Mouse (Mus musculus): ENCODE measurements at regions not wholly inside any gene's neighbourhood (a gene's known extent, or its start where the extent isn't known, plus 50 kb on each side); places are given as distances from the start of the nearest gene placed in this dataset.
A peak's percentile ranks its signal among the peaks of the same experiment; 100 is the strongest.

- DNase-seq, result no peak
Measured at GRCm38 (mm10) chr2:128339061-128339642, 213.3 kb downstream of the Bcl2l11 start.

DNA sequence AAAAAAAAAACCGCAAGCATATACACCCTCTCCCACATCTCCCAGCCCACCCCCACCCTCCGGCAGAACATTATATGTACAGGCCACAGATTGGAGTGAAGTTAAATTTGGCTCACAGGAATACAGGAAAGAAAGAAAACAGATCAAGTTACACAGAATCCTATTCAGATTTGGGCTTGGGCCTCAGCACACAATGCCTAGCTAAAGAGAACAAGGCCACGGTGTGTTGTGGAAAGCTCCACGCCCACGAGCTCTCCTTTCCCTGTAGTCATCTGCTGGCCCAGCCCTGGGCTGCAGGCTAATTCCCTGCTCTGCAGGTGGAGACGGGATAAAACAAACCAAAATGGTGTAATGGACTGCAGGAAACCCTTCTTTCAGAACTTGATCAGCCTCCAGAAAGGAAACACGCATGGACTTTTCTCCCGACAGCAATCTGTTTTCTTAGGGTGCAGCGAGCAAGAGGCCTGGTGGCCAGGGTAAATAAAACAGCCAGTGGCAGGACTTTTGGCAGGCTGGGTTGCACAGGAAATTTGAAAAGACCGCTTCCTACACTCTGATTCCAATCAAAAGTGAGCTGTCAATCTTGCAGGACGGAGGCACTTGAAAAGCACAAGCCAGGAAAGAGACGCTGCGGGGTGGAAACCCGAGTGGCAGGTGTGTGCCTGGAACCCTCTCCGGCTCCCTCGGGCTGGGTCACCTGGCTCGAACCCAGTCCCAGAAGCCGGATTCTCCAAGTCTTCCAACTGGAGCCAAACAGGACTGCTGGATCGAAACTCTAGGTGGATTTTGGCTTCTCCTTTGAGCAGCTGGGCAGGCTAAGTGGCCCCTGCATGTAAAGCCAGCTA is 214.0 kb downstream of the Bcl2l11 start:
- no peak for DNase-seq

DNA sequence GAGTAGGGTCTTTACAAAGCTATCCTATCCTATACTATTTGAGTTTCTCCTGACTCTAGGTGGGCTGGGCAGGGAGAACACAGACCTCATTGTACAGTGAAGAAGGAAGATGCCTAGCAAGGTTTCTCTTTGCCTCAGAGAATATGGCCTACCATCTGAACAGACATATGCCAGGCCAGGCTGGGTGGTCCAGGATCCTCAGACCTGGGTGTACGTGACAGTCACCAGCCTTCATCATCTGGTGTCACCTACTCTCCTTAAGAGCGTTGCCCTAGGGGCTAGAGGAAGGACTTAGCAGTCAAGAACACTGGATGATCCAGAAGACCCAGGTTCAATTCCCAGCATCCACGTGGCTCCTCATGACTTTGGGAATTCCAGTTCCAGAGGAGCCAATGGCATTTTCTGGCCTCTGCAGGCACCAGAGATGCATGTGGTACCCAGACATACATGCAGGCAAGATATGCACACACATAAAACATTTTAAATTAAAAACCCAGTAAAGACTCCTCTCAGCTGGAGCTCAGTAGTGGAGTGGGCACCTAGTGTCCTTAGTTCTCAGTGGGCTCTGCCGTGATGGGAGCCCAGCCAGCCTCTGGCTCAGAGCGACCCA is 214.9 kb downstream of the Bcl2l11 start:
- no peak for DNase-seq

- DNase-seq, result no peak
Measured at GRCm38 (mm10) chr2:128342212-128342611, 216.4 kb downstream of the Bcl2l11 start.

DNA sequence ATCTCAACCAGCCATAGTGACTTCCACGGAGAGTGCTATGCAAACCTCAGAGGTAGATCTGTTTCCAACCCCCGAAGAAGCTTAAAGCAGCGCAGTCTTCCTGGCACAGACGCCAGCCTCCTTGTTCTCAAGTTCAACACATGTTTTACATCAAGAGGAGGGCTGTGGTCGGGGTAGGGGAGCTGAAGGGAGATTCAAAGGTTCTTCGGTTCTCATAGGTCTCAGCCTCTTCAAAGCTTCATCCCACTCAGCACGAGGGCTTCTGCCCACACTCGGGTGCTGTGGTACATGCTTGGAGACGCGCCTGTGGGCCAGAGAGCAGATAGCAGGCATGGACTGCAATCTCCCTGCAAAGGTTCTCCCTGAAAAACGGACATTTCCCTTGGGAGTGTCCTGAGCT is 219.7 kb downstream of the Bcl2l11 start:
- no peak for DNase-seq

DNA sequence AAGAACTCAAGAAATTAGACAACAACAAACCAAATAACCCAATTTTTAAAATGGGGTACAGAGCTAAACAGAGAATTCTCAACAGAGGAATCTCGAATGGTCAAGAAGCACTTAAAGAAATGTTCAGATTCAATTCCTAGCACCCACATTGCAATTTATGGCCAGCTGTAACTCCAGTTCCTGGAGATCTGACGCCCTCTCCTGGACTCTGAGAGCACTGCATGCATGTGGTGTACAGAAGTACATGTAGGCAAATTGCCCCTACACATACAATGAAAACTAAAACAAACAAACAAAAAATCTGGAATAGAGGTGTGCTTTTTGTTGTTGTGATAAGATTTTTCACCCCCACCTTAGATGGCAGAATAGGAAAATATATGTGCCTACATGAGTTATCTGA is 222.7 kb downstream of the Bcl2l11 start:
- DNase-seq, result no peak

DNA sequence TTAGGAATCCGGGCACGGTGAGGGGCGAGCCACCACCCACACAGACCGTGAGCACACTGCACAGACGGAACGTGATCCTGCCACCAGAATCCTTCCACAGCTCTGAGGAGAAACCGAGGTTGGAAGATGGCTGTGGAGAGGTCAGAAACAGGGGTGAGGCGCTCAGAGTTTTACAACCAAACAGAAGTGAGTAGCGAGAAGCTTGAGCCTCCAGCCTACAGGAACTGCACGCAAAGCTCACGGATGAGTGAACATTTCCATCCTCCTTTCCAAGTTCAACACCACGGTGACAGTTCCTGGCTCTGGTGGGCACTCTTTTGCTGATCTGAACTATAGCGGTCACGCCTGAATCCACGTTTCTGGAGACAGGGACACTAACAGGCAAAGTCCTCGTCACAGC is 225.6 kb downstream of the Bcl2l11 start:
- no peak for DNase-seq

DNA sequence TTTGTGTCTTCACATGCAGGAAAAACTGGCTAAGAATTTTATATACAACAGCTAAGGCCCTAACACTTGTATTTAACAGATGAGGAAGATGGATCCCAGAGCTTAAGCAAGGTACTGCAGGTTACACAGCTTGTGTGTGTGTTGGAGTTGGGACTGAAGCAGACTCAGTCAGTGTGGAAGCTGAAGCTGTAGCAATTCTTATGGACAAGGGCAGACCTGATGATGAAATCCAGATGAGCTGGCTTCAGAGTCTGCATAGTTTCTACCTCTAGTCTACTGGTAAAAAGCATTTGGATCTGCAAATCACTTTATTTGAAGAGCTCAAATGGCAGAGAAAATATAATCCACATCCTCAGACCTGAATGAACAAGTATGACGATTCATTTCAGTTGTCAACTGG is 226.7 kb downstream of the Bcl2l11 start:
- no peak for DNase-seq

GRCm38 (mm10) chr2:128353457-128353856 is 227.6 kb downstream of the Bcl2l11 start:
- no peak for DNase-seq

DNA sequence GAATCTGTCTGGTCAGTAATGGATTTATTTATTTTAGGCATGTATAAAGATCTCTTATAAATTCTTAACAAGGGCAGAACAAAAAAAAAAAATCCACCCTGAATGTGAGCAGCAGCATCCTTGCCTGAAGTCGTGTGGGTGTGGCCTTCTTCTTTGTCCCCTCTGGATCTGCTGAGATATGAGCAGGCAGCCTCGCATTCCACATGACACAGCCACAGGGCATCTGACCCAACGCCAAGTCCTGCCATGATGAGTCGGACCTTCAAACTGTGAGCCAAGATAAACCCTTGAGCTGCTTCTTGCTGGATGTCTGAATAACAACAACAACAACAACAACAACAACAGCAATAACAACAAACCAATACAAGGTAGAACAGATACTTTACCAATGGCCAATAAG is 230.5 kb downstream of the Bcl2l11 start:
- DNase-seq, result no peak

- no peak for DNase-seq
Measured at GRCm38 (mm10) chr2:128359106-128359505, 231.9 kb upstream of the Spdye4c start.

DNA sequence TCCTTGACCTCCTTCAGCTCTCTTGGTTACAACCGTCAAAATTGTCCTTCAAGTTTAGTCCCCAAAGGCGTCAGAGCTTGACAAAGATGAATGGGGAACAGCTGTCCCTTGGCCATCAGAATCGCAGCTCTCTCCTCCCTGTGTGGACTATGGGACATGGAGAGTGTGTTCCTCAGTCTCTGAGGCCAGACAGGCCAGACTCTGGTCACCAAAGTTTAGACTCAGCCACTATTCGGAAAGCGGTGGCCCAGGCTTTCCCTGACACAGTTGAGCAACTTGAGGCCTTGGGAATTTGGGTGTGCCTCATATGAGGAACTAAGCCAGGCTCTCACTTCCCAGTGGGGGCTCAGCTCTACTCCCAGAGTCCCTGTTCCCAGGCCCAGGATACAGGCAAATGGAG is 230.5 kb upstream of the Spdye4c start:
- DNase-seq, result no peak

GRCm38 (mm10) chr2:128361436-128361835 is 229.6 kb upstream of the Spdye4c start:
- DNase-seq, result no peak

GRCm38 (mm10) chr2:128364161-128364560 is 226.8 kb upstream of the Spdye4c start:
- no peak for DNase-seq

DNA sequence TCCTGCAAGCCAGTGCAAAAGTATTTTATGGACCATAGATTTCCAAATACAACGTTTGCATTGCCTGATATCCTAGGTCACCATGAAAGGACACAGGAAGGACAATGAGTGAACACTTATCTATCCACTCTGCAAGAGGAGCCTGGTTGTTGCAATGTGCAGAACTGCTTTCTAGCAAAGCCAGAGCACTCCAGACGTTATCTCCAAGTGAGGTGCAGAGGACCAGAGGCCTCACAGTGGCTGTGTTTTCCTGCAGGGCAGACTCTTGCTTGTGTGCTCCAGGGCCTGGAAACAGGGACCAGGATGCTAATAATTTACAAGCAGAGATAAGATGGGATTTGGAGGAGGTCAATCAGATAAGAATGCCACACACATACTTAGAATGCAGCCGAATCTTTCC is 226.0 kb upstream of the Spdye4c start:
- no peak for DNase-seq

DNA sequence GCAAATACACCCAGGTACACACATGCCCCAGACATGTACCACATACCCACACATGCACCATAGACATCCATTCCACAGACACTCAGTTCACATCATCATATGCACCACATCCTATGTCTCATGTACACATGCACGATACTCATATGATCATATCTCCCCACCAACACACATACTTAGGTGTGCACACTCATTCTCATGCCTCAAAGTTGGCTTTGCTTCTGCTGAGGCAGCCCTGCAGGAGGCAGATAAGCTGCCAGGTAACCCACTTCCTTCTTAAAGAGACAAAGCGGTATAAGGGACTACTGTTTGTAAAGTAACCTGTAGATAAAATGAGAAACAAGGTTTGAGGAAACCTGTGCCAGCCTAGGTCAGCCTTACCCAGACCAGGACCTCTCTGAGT is 225.2 kb upstream of the Spdye4c start:
- no peak for DNase-seq

GRCm38 (mm10) chr2:128367266-128368150 is 223.5 kb upstream of the Spdye4c start:
- no peak for DNase-seq

DNA sequence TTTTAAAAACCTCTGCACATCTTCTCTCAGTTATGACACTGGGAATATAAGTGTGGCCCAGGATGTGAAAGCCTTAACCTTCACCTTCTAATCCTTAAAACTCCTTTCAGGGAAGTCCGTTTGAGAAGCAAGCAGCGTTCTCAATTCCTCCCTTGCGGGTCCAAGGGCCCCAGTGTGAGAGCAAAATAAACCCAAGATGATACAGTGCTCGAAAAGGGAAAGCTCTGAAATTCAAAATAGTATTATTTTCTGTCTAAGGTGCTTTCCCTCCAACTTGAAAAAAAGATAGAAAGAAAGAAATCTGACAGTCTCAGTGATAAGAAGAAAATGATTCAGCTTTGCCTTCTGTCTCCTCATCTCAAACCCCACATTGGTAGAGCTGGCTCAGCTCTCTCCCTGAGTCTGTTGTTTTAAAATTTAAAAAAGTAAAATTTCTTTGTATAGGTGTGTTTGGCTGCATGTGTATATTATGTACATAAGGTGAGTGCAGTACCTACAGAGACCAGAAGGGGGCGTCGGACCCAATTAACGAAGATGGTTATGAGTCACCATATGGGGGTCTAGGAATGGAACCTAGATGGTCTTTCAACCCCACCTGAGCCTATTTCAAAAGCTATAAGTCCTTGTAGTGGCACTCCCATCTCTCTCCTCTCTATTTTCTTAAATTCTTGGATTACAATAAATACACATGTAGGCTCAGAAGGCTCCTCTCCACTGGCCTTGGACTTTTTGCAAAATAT is 222.3 kb upstream of the Spdye4c start:
- DNase-seq, result no peak

DNA sequence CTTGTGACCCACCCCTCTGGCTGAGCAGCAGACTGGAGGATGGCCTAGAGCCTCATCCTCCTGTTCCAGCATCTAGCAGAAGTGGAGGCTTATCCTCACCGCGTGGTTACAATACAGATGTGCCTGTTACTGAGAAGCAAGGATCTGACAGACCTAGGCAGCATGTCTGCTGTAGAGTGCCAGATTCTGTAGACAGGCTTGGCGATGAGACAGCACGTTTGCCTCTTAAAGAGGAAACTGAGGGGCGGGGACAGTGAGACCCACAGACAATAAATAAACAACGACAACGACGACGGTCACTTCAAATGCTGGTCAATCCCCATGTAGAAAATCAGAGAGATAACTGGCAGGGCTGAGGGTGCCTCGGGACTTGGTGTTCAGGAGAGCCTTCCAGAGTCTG is 220.2 kb upstream of the Spdye4c start:
- no peak for DNase-seq

- DNase-seq, result no peak
Measured at GRCm38 (mm10) chr2:128372204-128372603, 218.8 kb upstream of the Spdye4c start.

DNA sequence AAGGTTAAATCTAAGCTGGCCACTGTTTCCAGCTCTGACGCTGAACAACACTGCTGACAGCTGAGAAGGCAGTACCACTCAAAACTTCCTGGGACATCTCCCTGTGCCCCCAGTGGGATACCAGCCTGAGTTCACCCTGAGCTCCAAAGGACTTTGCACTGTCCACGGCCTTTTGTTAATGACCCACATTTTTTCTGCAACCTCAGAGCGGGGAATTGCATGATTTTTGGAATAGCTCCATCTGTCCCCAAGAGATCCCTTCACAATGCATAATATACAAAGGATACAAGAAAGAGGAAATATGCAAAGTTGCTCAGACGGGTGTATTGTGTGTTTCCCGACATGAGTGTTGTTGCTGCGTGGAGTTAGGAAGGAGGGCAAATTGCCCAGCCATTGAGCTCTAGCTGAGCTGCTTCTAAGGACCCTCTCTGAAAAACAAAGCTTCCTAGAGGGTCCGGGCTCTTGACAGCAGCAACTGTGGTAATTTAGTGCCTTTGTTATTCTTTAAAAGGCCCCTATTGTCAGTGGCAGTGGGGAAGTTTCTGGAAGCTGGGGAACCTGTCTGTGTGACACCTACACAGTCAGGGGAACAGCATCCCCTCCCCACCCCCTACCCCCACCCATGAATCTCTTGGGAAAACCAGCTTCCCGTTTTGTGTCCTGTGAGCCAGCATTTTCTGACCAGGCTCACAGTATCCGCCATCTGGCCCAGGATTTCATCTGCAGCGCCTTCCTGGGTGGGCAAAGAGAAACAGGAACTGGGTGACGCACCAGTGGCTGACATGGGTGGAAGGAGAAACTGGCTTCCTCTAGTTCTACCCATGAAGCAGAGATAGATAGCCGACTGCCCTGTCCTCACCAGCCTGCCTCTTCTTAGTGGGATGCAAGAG is 217.4 kb upstream of the Spdye4c start:
- DNase-seq, result peak; percentile 60 to 74

DNA sequence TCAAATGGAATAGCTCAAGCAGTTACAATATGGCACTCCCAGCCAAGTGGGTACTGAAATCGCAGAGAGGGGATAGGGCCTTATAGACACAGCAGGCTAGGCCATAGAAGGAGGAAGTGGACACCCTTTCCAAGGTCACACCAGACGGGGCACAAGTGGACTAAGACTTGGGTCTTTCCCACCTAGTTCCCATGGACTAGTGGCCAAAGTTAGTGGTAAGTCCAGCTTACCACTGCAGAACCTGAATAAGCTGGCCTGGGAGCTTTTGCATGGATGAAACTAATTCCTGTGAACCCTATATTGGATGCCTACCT is 216.8 kb upstream of the Spdye4c start:
- DNase-seq, result no peak
